Mouse (Mus musculus) left cerebral cortex, postnatal 14 days (tissue): ENCODE results near the gene Oxld1. TPM values are rescaled to one million over a fixed set of nuclear protein-coding genes. Genes with fewer than 3 reads are reported as not detected.
"Not testable (repeated sequence)": the region's sequence is repeated elsewhere in the genome, so short reads cannot be mapped to it uniquely, and the experiment has no call there.

Experiments used
- DNase-seq, 2 experiments: peaks; one replicate each; pipeline ENCODE4 v3.0.0; 2021 to 2022; ENCODE audit warnings: low spot score in 2 of 2, mixed read lengths in 1 of 2
- intact Hi-C: fragments of 180-260 bp; cut with DNase I; formaldehyde crosslinking; loops from one replicate; pipeline ENCODE4 v1.15.1; 2025
- total RNA-seq, 2 experiments: library from RNA; stranded (reverse); gene quantifications; 2 replicates each; pipeline ENCODE4 v1.2.3; 2021

Gene Oxld1
- total RNA-seq, 2 experiments from 2014 or later, result 13.0 to 14.7 TPM

DNA sequence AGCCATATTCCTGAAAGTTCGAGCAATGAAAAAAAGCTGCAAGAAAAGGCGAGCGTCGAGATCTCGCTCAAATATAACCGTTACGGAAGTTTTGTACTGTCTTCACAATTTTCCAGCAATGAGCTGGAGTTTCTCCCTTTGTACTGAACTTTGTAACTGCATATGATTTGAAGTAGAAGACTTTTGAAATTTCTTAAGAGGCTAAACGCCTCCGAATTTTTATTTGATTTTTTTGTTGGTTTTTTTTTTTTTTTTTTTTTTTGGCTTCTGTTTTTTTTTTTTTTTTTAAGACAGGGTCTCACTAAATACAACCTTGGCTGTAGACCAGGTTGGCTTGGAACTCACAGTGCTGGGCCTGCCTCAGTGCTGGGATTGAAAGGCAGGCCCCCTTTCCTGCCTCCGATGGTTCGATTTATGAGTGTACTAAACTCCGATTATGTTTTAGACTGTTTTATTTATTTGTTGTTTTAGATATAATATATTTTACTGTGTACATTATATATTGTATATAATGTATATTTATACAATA, 19.9 kb downstream of the Oxld1 start:
- no peak for DNase-seq
- intact Hi-C loops, result no loop called here

DNA sequence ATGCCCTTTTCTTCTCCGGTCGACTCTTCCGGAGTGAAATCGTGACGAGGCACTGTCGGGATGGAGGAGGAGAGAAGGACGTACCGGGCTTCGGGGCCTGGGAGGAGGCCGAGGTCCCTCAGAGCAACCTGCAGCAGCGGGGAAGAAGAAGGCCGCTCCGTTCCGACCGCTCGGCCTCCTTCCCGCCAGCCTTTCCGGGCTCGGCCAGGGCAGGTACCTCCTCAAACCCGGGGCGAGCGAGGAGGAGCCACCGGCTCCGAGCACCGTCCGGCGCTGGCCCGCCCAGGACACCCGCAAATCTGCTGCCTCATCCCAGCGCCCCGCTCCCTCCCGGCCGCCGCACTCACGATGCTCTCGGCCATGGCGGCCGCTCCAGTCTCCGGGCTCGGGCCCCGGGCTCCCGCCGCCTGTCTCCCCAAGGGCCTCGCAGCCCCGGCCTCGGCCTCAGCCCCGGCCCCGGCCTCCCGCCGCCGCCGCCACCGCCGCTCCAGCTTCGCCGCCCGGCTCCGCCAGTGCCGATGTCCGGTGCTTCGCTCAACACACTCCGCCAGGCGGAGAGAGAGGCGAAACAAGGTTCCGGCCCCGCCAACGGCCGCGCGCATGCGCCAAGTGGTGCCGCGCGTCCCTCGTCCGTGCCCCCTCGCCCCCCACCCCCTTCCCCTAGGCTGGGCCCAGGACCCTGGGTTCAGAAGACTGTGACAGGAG, 20.6 kb downstream of the Oxld1 start, which contains the start of gene Nploc4:
Gene Nploc4, minus strand, starts transcription at position 557 of the 705 bp plus-strand sequence.
- intact Hi-C loops, result no loop called here

GRCm38 (mm10) chr11:120426727-120427126, 31.1 kb downstream of the Oxld1 start:
- no peak for DNase-seq
- intact Hi-C loops, result no loop called here

More for the DNA sequence above, 20.6 kb downstream of the Oxld1 start, which contains the start of gene Nploc4:
- DNase-seq, result peak; percentile 67 to 87

DNA sequence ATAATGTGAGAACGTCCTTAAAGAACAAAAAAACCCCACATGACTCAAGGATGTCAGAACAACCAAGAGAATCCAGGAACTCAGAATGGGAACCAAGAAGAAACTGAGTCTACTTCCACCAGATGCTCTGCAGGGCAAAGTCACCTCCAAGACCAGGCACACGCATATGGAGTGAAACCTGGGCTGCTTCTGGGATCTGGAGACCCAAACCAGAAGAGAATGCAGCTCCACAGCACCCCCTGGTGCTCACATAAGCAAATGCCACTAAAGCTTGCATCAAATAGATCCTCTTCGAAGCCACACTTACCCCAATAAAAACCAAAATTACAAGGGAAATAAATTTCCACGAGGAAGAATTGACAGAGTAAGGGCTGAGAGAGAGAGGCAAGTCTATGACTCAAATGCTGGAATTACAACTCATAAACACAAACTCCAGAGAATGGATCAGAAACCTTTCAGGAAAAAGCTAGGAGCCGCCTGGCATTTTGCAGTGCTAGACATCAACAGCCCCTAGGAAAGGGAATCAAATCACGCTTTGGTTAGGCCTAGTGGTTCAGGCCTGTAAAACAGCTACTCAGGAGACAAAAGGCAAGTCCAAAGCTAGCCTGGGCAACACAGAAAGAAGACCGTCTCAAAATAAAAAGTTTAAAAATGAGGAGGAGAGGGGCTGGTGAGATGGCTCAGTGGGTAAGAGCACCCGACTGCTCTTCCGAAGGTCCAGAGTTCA, 34.1 kb downstream of the Oxld1 start:
- intact Hi-C loops, result no loop called here
- DNase-seq, result peak; percentile 59 to 74

DNA sequence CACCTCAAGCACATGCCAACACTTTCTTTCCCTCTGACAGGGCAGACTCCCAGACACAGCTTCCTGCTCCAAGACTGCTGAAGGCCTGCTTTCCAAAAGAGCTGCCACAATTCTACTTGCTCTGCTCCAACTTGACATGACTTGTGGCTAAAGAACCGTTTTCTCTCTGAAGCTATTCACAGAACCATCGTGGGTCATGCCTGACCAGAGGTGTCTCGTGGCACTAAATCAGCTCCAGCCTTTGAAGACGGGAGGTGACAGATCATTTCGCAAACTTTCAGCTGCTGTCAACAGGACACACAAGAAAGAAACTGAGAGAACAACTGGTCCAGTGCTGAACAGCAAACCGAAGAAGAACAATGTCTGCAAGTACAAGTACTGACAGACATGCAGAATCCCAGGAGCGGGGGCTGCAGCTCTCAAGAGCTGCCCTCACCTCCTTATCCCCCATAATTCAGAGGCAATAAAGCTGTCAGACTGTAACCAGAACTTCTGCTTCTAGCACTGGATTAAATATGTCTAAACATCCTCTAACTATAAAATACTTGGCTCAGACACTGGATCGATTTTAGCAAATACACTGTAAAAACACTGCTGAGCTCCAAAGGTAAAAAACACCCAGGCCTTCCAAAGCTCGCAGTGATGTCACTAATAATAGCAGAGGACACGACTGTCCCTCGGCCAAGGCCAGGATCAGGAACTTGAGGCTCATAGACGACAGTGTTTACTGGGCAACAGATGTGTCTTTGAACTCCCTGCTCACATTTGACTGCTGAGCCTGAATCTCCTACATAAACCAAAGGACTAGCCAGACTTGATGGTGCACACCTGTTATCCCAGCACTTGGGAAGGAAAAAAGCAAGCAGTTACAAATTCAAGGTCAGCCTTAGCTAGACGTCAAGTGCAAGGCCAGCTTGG, 35.0 kb downstream of the Oxld1 start:
- intact Hi-C loops, result no loop called here

DNA sequence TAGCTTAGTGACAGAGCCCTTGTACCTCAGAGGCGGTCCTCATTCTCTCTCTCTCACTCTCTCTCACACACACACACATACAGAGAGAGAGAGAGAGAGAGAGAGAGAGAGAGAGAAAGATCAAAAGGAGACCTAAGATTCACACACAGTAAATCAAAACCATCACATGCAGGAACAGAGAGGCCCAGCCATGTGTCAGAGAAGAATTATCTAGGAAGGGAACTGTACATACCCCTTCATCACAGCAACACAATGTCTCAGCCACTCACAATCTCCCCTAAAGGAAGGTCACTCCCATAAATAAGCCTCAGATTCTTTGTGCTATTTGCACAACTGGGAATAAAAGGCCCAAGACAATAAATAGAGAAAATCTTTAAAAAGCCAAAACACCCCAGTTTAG, 39.3 kb downstream of the Oxld1 start:
- no peak for DNase-seq
- intact Hi-C loops, result no loop called here

More for the DNA sequence above, 35.0 kb downstream of the Oxld1 start:
- no peak for DNase-seq

- no peak for DNase-seq
- intact Hi-C loops, result no loop called here
Measured at GRCm38 (mm10) chr11:120417852-120418251, 40.0 kb downstream of the Oxld1 start.

- not testable (repeated sequence) for DNase-seq
- intact Hi-C loops, result loop anchor here (2.0 kb wide), 1 partner anchor 17 kb away; no protein-coding TSS in a partner anchor
Measured at GRCm38 (mm10) chr11:120413621-120414020, 44.2 kb downstream of the Oxld1 start.

Other genes starting within 250 kb of the Oxld1 start
- gene Bahcc1, start 225.1 kb downstream of the Oxld1 start, total RNA-seq, result 10 to 100 TPM; 16.4 to 17.6 TPM
- 1,000 to 10,000 TPM; 1,748 to 1,778 TPM for gene Actg1, start 109.5 kb downstream of the Oxld1 start, total RNA-seq
- under 1 TPM in 1 of 2 experiments, not detected in 1; 0.80 TPM for gene Fscn2, start 96.5 kb downstream of the Oxld1 start, total RNA-seq
- gene Faap100, start 79.3 kb downstream of the Oxld1 start, total RNA-seq, result 10 to 100 TPM; 30.4 to 35.9 TPM
- 10 to 100 TPM; 67.8 to 71.3 TPM for gene Nploc4, start 20.4 kb downstream of the Oxld1 start, total RNA-seq
- 1 to 10 TPM in 1 of 2 experiments, not detected in 1; 3.6 TPM for gene Tspan10, start 15.4 kb downstream of the Oxld1 start, total RNA-seq
- gene Pde6g, start 4.6 kb downstream of the Oxld1 start, total RNA-seq, result under 1 TPM; 0.40 TPM
- gene Ccdc137, start within 50 bp of the Oxld1 start, total RNA-seq, result 10 to 100 TPM; 23.1 TPM
- gene Arl16, start 9.5 kb upstream of the Oxld1 start, total RNA-seq, result 10 to 100 TPM; 59.5 to 60.1 TPM
- gene Mrpl12, start 26.5 kb upstream of the Oxld1 start, total RNA-seq, result 10 to 100 TPM; 74.6 to 78.2 TPM
- gene Slc25a10, start 33.8 kb upstream of the Oxld1 start, total RNA-seq, result 10 to 100 TPM; 19.2 to 22.3 TPM
- gene Gcgr, start 72.6 kb upstream of the Oxld1 start, total RNA-seq, result under 1 TPM; 0.17 to 0.18 TPM
- gene Mcrip1, start 91.7 kb upstream of the Oxld1 start, total RNA-seq, result 100 to 1,000 TPM in 1 of 2 experiments, 10 to 100 TPM in 1; 95.9 to 101 TPM
- gene Ppp1r27, start 93.1 kb upstream of the Oxld1 start, total RNA-seq, result not detected
- 100 to 1,000 TPM; 125 to 127 TPM for gene P4hb, start 115.2 kb upstream of the Oxld1 start, total RNA-seq
- gene Arhgdia, start 123.6 kb upstream of the Oxld1 start, total RNA-seq, result 100 to 1,000 TPM; 397 to 401 TPM
- gene Alyref, start 140.3 kb upstream of the Oxld1 start, total RNA-seq, result 10 to 100 TPM; 65.4 to 72.9 TPM
- 100 to 1,000 TPM in 1 of 2 experiments, 10 to 100 TPM in 1; 99.6 to 100 TPM for gene Anapc11, start 140.4 kb upstream of the Oxld1 start, total RNA-seq
- gene Npb, start 150.4 kb upstream of the Oxld1 start, total RNA-seq, result 1 to 10 TPM in 1 of 2 experiments, under 1 TPM in 1; 0.97 to 1.0 TPM
- gene Pcyt2, start 159.9 kb upstream of the Oxld1 start, total RNA-seq, result 100 to 1,000 TPM; 131 to 134 TPM
- 10 to 100 TPM; 34.7 to 42.4 TPM for gene Sirt7, start 167.2 kb upstream of the Oxld1 start, total RNA-seq
- 10 to 100 TPM; 84.3 to 94.3 TPM for gene Mafg, start 175.5 kb upstream of the Oxld1 start, total RNA-seq
- 1 to 10 TPM; 3.8 to 4.0 TPM for gene Pycr1, start 185.7 kb upstream of the Oxld1 start, total RNA-seq
- 1 to 10 TPM; 5.9 to 6.0 TPM for gene Myadml2, start 190.1 kb upstream of the Oxld1 start, total RNA-seq
- 1 to 10 TPM; 5.7 to 8.9 TPM for gene Notum, start 203.1 kb upstream of the Oxld1 start, total RNA-seq
- 10 to 100 TPM; 50.0 to 59.5 TPM for gene Aspscr1, start 214.9 kb upstream of the Oxld1 start, total RNA-seq